Mouse (Mus musculus) A20 (cell line): ENCODE measurements at regions not wholly inside any gene's neighbourhood (a gene's known extent, or its start where the extent isn't known, plus 50 kb on each side); places are given as distances from the start of the nearest gene placed in this dataset.
A peak's percentile ranks its signal among the peaks of the same experiment; 100 is the strongest.

Experiments used
- DNase-seq: peaks from one replicate; pipeline ENCODE4 v3.0.0-alpha.2; 2011; ENCODE audit warnings: low read depth, low spot score

DNA sequence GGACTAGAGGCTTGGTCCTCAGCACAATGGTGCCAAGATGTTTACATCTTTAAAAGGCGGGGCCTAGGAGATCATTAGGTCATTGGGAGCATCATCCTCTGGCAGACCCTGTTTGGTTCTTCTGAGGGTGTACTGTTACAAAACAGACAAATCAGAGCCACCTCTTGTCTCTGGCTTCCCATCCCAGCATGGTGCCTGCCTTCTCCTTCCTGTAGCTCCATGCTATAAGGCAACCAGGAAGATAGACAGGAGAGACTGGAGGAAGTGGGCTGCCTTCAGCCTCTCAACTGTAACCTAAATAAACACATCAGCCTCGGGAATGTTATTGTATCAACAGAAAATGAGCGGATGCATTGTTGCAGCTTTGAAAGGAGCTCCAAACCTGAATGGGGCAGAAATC is 529.8 kb upstream of the Gm765 start:
- DNase-seq, result no peak

DNA sequence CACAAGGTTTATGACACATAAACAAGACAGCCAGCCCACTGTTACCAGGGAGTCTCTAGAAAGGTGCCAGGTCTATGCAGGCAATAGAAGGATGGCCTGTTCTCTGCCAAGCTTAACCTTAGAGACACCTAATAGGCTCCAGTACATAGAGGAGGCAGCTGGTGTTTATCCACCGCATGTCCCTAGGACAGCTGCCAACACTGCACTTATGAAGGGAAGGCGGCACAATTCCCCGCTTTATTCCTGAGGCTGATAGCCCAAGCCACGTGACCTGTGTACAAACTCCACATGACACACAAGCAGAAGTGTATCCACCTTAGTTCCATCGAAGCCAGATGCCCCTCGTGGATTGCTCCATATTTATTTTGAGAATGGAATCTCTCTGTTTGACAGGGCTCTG is 527.2 kb upstream of the Gm765 start:
- DNase-seq, result no peak

DNA sequence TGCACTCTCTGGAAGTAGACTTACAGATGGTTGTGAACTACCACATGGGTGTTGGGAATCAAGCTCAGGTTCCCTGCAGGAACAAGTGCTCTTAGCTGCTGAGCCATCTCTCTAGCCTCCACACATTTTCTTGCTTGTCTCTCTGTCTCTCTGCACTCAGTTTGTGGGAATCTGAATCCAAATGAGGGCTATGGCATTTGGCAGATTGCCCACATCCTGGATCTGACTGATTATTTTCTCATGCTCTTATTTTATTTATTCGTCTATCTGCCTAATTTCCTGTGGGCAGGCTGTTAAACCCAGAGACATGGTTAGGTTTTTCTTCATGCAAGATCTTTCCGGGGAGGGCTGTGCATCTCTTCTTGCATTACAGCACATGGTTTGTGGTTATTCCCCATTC is 521.8 kb upstream of the Gm765 start:
- no peak for DNase-seq

DNA sequence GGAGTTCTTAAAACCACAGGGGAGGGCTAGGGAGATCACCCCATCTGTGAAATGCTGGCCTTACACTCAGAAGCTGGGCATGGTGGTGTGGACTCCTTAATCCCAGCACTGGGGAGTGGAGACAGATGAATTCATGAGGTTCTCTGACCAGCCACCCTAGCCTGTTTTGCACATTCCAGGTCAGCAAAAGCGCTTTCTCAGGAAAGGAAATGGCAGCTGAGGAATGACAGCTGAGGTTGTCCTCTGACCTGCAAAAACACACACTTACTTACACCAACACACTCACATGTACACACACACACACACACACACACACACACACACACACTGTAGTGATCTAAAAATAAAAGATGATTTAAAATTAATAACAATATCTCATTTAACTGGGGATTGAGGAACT is 513.4 kb upstream of the Gm765 start:
- DNase-seq, result no peak

DNA sequence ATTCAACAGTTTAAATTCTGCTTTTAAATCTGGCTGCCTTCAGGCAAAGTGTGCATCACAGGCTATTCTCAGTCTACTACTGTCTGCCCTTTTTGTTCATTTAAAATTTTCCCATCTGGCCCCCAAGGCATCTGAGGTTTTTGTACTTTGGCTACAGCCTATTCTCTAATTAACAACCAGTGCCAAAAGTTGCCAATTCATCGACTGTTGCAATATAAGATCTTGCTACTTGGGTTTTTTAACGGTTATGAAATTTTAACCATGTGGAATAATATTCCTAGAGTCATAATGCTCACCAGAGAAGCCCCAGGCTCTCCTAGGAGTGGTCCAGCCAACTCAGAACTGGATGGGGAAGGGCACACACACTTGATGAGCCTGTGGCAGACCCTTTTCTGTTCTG is 508.4 kb upstream of the Gm765 start:
- DNase-seq, result no peak

DNA sequence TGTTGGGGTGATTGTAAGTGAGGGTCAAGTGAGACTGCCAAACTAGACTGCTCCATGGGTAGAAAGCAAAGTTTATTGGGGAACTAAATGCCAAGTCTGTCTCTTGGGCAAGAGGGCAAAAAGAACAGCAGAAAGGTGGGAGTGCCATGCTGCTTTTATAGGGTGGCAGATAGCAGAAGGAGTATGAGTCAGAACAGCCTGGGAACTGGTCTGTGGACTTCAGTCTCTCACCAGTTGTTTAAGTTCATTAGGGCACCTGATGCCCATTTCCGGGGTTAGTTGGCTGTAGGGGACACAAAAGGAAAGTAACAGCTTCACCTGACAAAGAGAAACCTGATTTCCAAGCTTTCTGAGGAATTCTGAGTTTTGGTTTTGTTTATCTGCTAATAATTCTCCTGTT is 506.3 kb upstream of the Gm765 start:
- no peak for DNase-seq

DNA sequence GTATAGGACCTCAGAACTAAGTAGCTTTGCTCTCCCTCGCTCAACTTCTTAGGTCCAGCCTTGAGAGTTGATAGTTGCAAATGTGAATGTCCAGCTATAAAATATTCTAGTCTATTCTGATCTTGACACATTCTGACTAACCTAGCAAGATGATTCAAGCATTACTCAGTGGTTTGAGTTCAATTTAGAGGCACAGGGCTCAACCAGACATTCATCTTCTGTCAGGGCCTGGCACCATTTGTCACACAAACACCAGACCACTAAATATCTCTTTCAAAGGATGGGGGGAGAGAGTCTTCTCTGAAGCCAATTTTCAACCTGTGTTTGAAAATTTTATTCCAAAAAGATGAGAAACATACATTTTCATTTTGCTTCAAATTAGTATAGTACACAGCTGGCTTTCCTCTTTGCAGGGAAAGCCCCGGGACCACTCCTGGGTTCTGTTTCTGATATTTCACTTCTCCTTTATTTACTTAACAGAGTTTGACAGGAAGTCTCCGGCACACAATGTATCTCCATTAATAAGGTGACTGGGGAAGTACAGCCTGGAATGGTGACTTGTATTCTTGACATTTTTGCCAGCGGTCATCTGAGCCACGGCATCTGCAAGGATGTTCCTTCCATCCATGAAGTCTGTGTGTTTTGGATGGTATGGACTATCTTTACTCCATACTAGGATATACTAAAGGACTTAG is 503.6 kb upstream of the Gm765 start:
- DNase-seq, result peak; percentile 81

DNA sequence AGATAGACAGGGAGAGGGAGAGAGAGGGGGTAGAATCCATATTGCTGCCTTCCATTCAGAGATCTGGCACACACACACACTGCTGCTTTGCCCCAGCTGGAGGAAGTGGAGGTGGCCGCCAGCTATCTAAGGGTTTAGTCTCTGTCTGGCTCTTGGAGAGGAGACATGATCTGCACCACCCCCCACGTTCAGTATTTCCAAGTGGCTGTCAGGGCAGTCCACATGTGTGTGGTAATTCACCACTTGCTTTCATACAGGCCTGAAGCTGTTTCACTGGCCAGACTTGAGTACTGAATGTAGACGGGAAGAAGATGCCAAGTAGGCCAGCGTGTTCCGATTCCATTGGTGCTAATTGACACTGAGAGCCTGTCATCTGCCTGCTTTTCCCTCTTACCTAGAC is 501.0 kb upstream of the Gm765 start:
- DNase-seq, result no peak

DNA sequence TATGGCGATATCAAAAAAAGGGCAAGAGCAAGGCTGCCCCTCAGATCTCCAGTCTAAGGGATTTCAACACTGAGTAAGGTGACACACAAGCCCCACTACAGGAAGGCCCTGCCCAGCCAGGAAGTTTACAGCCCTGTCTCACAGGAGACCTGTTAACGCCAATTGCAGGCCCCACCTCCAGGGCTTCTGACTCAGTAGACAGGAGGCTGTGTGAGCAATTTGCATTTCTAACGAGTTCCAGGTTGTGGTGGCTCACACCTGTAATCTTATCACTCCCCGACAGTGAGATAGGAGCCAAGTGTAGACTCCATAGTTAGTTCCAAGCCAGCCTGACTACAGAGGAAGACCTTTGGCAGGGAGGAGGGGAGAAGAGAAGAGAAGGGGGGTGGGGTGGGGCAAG is 500.4 kb upstream of the Gm765 start:
- DNase-seq, result peak; percentile 10

DNA sequence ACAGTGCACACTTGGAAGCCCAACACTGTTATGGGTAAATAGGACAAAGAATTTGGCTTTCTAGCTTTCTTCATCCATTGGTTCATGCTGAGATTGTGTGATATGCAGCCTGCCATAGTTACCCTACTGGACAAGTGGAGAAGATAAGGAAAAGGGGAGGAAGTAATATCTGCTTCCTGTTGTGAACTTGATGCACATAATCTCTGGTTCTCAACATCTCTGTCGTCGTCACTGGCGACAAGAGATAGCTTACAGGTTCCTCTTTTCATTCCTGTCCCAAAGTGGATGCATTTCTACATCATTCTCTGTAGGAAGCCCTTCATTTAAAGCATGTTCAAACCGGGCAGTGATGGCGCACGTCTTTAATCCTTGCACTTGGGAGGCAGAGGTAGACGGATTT is 491.4 kb upstream of the Gm765 start:
- peak; percentile 6 for DNase-seq

DNA sequence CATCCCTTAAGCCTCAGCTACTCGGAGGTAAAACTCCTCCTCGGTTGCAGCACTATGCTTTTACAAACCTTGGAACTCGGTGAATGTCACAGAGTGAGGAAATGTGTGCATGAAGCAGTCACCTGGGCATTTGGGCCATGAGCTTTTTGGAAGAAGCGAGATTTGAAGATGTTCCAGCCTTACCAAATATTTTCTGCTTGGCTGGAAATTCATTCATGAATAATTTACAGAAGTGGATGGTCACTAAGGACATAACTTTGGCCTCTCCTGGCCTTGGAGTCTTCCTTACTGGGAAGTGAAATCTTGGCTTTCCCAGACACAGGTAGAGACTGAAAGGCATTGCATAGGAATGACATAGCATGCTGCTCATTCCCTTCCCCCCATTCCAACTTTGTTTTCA is 487.6 kb upstream of the Gm765 start:
- no peak for DNase-seq

DNA sequence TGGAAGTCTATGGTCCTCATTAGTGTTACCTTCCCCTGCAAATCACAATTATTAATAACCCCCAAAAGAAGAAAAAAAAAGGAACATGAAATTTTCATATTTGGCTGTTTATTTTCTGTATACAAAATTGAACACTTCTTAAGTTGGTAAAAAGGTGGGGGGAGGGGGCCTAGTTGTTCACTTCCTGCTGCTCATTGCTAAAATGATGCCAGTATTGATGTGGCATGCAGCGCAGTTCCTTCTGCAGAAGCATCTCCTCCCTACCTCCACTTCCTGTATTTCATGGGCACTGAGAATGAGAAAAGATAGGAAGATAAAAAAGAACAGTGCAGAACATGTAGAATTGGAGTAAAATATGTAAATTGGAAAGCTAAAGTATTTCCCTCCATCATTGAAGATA is 465.5 kb upstream of the Gm765 start:
- no peak for DNase-seq

DNA sequence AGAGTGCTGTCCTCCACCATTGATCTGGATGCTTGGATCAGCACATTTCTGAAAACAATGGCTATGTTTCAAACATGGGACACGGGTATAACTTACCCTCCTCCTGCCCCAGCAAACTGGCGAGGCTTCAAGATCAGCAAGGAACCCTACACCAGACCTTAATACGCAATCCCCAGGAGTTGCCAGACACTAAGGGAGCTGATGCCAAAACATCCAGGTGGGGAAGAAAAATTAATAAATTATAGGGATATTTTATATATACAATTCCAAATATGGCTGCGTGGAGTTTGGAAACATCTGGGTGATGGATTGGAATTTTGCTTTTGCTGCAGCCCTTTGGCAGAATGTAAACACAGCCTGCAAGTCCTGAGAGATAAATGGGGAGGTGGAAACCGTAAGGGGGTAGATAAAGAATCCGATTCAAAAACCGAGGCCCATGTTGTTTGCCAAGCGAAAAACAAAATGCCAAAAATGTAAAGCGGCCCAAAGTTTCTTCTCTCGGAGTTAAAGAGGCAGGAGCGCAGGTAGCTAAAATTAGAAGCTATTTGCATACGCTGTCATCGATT is 460.9 kb upstream of the Gm765 start:
- no peak for DNase-seq

DNA sequence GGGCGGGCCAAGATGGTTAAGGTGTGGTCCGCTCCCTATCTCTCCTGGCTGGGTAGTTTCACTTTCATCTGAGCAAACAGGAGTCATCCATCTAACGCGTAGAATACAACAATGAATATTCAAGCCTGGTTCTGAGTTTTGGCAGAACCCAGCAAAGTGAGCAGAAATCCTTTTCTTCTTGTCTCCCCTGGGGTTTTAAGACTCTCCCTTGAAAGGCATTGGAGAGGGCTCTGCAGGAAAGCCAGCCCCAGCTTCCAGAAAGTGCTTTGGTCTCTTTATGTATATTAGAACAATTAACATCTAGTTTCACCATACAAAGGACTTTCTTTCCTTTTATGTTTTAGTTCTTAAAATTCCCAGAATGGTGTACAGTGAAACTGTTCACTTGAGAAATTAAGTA is 458.5 kb upstream of the Gm765 start:
- no peak for DNase-seq

DNA sequence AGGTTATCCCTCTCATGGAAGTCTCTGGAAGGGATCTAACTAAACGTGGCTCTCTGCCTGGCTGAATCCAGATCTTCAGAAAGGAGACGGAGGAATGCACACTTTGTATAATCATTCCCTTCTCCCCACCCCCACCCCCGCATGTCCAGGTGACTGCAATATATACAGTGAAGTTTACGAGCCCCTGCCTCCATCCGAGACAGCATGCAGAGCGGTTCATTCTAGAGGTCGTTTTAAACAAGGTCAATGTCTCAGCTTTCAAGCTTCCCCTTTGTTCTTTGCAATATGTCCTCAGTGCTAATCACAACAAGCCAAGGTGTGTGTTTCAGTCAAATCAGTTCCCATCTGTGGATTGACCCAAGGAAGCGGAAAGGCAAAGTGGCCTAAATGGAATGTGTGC is 457.5 kb upstream of the Gm765 start:
- DNase-seq, result no peak

DNA sequence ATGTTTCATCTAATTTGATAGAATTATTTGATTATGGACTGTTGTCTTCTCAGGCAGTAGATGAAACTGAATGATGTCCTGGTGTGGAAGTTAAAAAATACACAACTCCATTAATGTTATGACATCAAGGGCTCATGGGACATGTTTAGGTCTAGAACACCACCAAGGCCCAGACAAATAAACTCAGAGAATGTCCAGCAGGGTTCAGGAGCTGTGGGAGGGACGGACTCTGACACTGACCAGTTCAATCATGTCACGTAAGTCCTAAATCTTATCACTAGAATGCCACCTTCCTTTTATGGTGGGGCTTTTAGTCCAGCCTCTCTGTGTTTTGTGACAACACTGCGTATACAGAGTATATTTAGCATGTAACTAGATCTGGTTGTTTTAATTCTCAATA is 455.2 kb upstream of the Gm765 start:
- DNase-seq, result no peak

DNA sequence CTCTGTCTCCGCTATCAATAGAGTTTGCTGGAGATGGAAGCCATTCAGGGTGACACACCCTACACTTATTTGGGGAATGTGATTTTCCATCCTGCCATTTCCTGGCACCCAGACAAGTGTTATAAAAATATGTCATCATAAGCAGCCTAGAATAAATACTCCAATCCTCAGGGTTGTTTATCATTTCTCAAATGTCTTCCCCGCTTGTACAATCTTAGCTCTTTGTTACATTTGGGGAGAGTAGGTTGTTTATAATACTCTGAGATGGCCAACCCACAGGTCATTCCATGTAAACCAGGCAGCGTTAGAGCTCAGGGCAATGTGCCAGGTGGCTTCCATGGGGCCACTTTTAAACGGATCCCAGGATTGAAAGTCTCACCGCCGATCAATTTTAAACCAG is 454.8 kb upstream of the Gm765 start:
- DNase-seq, result no peak

DNA sequence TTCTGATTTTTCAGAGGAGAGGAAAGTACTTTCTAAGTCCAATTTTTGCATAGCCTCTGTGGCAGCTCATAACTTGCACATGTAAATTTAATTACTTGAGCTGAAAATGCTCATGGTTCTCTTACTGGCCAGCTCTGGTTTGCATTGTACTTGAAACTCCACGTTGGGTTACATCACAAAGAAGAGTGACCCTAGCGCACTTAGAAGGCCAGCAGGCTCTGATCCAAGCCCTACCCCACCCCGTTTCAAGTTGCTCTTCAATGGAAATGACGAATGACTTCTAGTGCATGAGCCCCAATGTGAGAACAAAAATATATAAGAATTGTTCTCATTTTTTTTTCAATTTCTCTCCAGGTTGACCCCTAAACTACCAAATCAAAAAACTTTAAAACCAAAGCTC is 454.1 kb upstream of the Gm765 start:
- no peak for DNase-seq

DNA sequence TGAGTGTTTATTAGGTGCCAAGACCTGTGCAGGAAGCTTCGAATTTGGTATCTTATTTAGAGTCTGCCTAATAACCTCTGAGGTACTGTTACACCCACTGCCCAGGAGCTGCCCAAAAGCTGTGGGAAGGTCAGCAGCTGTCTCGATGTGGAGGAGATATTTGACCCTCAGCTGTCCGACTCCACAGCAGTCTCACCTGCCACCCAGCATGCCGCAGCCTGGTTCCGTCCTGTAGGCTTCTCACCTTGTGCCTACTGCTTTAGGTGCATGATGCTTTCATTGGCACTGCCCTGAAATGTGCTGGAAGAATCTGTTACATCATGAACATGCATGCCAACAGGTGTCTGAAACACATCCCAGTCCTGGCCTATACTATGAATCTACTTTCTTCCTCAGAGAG is 444.9 kb upstream of the Gm765 start:
- no peak for DNase-seq

DNA sequence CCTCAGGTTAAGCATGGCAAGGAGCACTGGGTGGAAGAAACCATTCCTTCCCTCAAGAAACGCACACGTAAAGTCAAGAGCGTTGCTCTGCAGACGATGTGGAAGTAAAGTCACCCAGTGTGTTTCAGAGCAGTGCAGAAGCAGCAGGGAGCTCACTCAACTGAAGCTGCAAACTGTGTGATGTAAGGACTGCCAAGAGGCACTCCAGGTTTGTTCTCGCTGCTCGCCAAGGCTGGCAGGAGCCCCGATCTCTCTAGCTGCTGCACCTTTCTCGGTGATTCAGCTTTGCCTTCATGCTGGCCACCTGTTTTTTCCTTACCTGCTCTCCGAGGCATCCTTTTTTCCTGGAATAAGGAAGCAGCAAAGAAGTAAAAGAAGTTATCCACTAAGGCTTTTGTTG is 439.5 kb upstream of the Gm765 start:
- DNase-seq, result no peak

DNA sequence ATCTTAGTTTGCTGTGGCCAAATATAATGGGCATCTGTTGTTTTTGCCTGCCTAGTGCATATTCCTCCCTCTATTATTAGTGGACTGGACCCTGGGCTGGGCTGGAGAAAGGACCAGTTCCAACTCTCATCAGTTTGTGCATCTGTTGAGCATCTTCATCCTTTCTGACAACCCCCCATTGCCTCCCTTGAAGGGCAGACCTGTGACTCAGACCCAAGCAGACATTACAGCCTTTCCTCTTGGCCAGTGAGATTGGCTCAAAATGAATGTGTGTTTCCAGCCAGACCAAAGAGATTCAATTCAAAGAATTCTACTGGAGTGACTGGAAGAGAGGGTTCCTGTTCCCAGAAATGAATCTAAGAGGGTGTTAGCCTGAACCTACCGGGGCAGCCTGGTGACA is 433.2 kb upstream of the Gm765 start:
- DNase-seq, result no peak

DNA sequence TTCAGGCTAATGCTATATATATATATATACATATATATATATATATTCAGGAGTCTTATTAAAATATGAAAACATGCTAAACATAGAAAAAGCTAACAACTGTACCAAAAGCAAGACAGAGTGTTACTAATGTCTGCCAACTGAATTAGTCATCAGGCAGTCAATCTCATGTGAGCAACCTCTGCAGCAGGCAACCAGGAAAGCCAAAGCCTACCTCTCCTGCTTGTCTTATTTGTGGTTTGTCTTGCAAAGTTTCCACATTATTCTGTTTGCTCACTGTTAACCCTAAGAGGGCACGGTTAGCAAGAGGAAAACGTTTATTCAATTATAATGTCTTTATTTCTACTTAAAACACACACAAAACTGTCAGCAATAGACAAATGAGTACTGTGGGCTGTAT is 427.4 kb upstream of the Gm765 start:
- no peak for DNase-seq

DNA sequence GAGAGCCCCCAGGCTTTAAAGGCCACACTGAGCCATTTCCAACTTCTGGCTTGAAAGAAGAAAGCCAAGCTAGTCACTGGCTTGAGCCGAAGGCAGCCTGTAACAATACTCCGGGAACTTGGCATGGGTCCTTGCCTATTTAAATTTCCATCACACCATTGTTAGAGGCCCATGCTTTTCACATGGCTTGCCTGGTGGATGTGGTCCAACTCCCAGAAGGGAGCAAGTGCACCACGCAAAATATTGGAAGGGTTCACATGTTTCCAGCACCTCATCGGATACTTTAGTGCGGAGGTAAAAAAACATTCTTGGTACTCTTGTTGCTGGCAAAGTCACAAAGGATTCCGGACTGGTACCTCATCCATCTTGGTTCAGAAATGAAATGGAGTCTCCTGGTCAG is 426.8 kb upstream of the Gm765 start:
- DNase-seq, result no peak

DNA sequence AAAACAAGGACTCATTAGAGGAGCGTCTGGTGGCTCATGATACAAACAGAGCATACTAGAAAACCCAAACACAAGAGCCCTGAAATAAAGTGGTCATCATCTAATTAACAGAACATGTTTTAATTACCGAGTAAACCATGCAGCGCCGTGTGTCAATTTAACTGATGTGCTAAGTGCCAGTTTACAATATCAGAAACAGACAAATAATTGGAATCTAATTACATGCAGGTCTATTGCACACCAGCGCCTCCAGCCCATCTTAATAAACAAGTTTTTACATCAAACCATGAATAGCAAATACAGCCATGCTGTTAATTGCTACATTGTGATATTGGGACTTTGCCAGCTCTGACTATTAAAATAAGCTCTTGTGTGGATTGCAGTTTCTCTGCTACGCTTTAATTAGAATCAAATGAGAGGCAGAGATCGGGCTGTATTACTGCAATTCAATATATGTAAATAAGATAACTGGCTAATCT is 425.3 kb upstream of the Gm765 start:
- no peak for DNase-seq
